In the genomic region with DNA sequence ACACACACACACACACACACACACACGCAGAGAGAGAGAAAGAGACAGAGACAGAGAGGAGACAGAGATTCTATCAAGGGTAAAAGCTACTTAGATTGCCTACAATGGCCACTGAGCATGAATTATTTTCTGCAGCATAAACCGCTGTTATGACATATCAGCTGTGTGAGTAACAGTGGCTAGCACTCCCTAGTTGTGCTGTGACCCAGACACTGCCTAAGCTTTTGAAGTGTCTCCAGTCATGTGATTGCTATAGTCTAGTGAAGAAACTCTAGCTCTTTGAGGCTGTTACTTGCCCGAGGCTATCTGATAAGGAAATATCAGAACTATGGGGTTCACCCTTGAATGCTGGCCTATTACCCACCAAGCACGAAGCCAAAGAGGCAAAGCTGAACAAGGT, we compare ENCODE assay signal across 23 mouse cellular contexts.
A peak's percentile ranks its signal among the peaks of the same experiment; 100 is the strongest.
DNase-seq lines count a peak whose midpoint lies in the region; ATAC-seq and TF ChIP-seq lines count a peak whose summit lies in the region.
"Had no signal": no experiment of that assay in that cellular context is flagged by ENCODE, and none has a peak within 500 bp of the region (broad histone marks: within the 10 kb centered on the region; RNA-seq: fewer than 3 reads in every experiment).

No protein-coding gene starts in this region.

- no peaks in the 10 kb centered on the region for H3K36me3 ChIP-seq in midbrain, embryonic 16.5 days (ENCODE audit: control insufficient read depth, insufficient read depth, low read length)
- H3K36me3 ChIP-seq in midbrain, postnatal 0 days (ENCODE audit: insufficient read depth, low read length), result no peaks in the 10 kb centered on the region
- H3K36me3 ChIP-seq in intestine, embryonic 15.5 days, result no peaks in the 10 kb centered on the region
- no peaks in the 10 kb centered on the region for H3K36me3 ChIP-seq in intestine, postnatal 0 days (ENCODE audit: control insufficient read depth, insufficient read depth)
- H3K36me3 ChIP-seq: embryonic facial prominence, embryonic 13.5 days; embryonic facial prominence, embryonic 15.5 days; forebrain, embryonic 10.5 days; forebrain, embryonic 12.5 days; G1E had no signal

- no peak overlapping the region for H3K27ac ChIP-seq in midbrain, embryonic 16.5 days (ENCODE audit: low read length)
- H3K27ac ChIP-seq in midbrain, postnatal 0 days (ENCODE audit: low read depth, low read length), result no peak overlapping the region
- H3K27ac ChIP-seq in intestine, embryonic 15.5 days, result no peak overlapping the region; the same call in 1 of the 2 replicates
- H3K27ac ChIP-seq in intestine, postnatal 0 days (ENCODE audit: low read depth, low read length), result peak overlapping the region; percentile 16; the same call in 1 of the 2 replicates
- H3K27ac ChIP-seq: embryonic facial prominence, embryonic 13.5 days; embryonic facial prominence, embryonic 15.5 days; forebrain, embryonic 10.5 days; forebrain, embryonic 12.5 days had no signal

- no peaks in the 10 kb centered on the region for H3K27me3 ChIP-seq in midbrain, embryonic 16.5 days (ENCODE audit: control insufficient read depth, insufficient read depth, low read depth, low read length)
- no peaks in the 10 kb centered on the region for H3K27me3 ChIP-seq in midbrain, postnatal 0 days (ENCODE audit: insufficient read depth, low read length)
- H3K27me3 ChIP-seq in intestine, embryonic 15.5 days (replicated peaks), result no peaks in the 10 kb centered on the region
- H3K27me3 ChIP-seq in intestine, postnatal 0 days (replicated peaks; ENCODE audit: control insufficient read depth, insufficient read depth, low read length), result no peaks in the 10 kb centered on the region
- H3K27me3 ChIP-seq: CH12.LX; embryonic facial prominence, embryonic 13.5 days; embryonic facial prominence, embryonic 15.5 days; forebrain, embryonic 12.5 days had no signal

- WGBS in midbrain, embryonic 16.5 days, result 82% methylated on average over 4 of the region's 4 CpGs
- WGBS in midbrain, postnatal 0 days, result 90% methylated on average over 4 of the region's 4 CpGs
- WGBS in intestine, embryonic 15.5 days, result 78% methylated on average over 4 of the region's 4 CpGs
- 59% methylated on average over 4 of the region's 4 CpGs for WGBS in intestine, postnatal 0 days

- 0 out of 2 replicates have a peak, but pooled peaks cover 2% of the 10 kb centered on the region for H3K4me1 ChIP-seq in midbrain, embryonic 16.5 days (ENCODE audit: control insufficient read depth, insufficient read depth, low read length)
- H3K4me1 ChIP-seq in midbrain, postnatal 0 days (ENCODE audit: insufficient read depth, low read length), result no peaks in the 10 kb centered on the region
- no peaks in the 10 kb centered on the region for H3K4me1 ChIP-seq in intestine, embryonic 15.5 days (replicated peaks)
- no peaks in the 10 kb centered on the region for H3K4me1 ChIP-seq in intestine, postnatal 0 days (replicated peaks; ENCODE audit: control insufficient read depth, insufficient read depth, low read length)
- H3K4me1 ChIP-seq: embryonic facial prominence, embryonic 15.5 days; forebrain, embryonic 10.5 days; forebrain, embryonic 12.5 days had no signal

- no peak overlapping the region for H3K4me3 ChIP-seq in midbrain, embryonic 16.5 days (ENCODE audit: low read depth, low read length)
- no peak overlapping the region for H3K4me3 ChIP-seq in midbrain, postnatal 0 days (ENCODE audit: low read depth, low read length)
- H3K4me3 ChIP-seq in intestine, embryonic 15.5 days (replicated peaks), result no peak overlapping the region
- H3K4me3 ChIP-seq in intestine, postnatal 0 days (ENCODE audit: low read depth, low read length), result no peak overlapping the region
- H3K4me3 ChIP-seq: embryonic facial prominence, embryonic 13.5 days; embryonic facial prominence, embryonic 15.5 days; erythroblast, embryonic 14.5 days; forebrain, embryonic 10.5 days; forebrain, embryonic 12.5 days had no signal

- peak; percentile 32; the same call in 1 of the 2 replicates for ATAC-seq in midbrain, embryonic 16.5 days
- ATAC-seq in midbrain, postnatal 0 days (ENCODE audit: low FRiP score), result no peak
- ATAC-seq in intestine, embryonic 15.5 days, result 0 out of 2 replicates have a peak, but pooled peaks have one; percentile 31
- peak; percentile 57 for ATAC-seq in intestine, postnatal 0 days
- ATAC-seq: activated CD4-positive, CD25-positive, alpha-beta regulatory T cell, adult 4 months; CD4-positive, CD25-positive, alpha-beta regulatory T cell, adult 4 months; forebrain, embryonic 14.5 days; forebrain, embryonic 16.5 days; Patski had no signal

- H3K9me3 ChIP-seq in midbrain, embryonic 16.5 days (replicated peaks; ENCODE audit: control insufficient read depth, low read length, poor library complexity, severe bottlenecking), result no peaks in the 10 kb centered on the region
- no peaks in the 10 kb centered on the region for H3K9me3 ChIP-seq in midbrain, postnatal 0 days (ENCODE audit: low read length)
- no peaks in the 10 kb centered on the region for H3K9me3 ChIP-seq in intestine, embryonic 15.5 days
- no peaks in the 10 kb centered on the region for H3K9me3 ChIP-seq in intestine, postnatal 0 days (ENCODE audit: control insufficient read depth)
- H3K9me3 ChIP-seq: embryonic facial prominence, embryonic 13.5 days; embryonic facial prominence, embryonic 15.5 days; forebrain, embryonic 10.5 days; forebrain, embryonic 12.5 days; G1E had no signal

- TF ChIP-seq CTCF in midbrain, postnatal 0 days (IDR thresholded peaks at IDR 0.05), result no peak
- TF ChIP-seq CTCF in intestine, postnatal 0 days (IDR thresholded peaks at IDR 0.05; ENCODE audit: low read depth), result no peak

- H3K4me2 ChIP-seq in midbrain, embryonic 16.5 days (ENCODE audit: low read length), result no peak overlapping the region
- H3K4me2 ChIP-seq in midbrain, postnatal 0 days (ENCODE audit: low read depth, low read length, poor library complexity, severe bottlenecking), result no peak overlapping the region
- H3K4me2 ChIP-seq in intestine, embryonic 15.5 days (replicated peaks), result no peak overlapping the region
- no peak overlapping the region for H3K4me2 ChIP-seq in intestine, postnatal 0 days (replicated peaks; ENCODE audit: low read depth)
- H3K4me2 ChIP-seq: embryonic facial prominence, embryonic 13.5 days; embryonic facial prominence, embryonic 15.5 days; forebrain, embryonic 12.5 days had no signal

- H3K9ac ChIP-seq in midbrain, embryonic 16.5 days (ENCODE audit: low read depth, low read length), result no peak overlapping the region
- no peak overlapping the region for H3K9ac ChIP-seq in midbrain, postnatal 0 days (replicated peaks; ENCODE audit: low read length, poor library complexity, severe bottlenecking)
- H3K9ac ChIP-seq in intestine, embryonic 15.5 days, result no peak overlapping the region
- H3K9ac ChIP-seq in intestine, postnatal 0 days (ENCODE audit: low read depth, low read length), result no peak overlapping the region
- H3K9ac ChIP-seq: embryonic facial prominence, embryonic 13.5 days; embryonic facial prominence, embryonic 15.5 days; forebrain, embryonic 12.5 days had no signal

- DNase-seq in midbrain, postnatal 0 days (ENCODE audit: low spot score), result no peak
- DNase-seq in adrenal gland, postnatal 4 days (ENCODE audit: low spot score in 2 of 2), result no peak
- DNase-seq in heart, adult 18-20 months, result no peak
- DNase-seq: adrenal gland, adult 8-10 months; adrenal gland, postnatal 14 days; adrenal gland, postnatal 36 days; B cell, adult 2 months; embryo, embryonic 11 days had no signal
